ENCODE assay signal across 9 mouse cellular contexts in the genomic region with DNA sequence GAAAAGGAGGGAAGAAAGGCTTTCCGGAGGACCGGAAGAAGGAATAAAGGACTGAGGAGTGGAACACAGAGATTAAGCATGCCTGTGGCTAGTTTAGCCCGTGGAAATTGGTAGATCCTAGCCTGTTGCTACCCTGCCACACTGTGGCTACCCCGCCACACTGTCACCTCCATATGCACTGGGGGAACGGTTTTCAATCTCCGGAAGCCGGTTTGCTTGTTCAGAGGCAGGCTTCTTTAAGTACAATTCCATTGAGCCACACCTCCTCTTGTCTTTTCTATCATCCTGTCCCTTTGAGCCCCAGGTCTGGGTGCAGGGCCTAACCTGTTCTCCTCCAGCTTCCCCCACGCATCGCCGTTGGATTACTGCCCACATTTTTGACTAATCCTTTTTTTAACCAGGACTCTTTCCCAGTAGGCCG. TPM values are rescaled to one million over a fixed set of nuclear protein-coding genes. Genes with fewer than 3 reads are reported as not detected.
A peak's percentile ranks its signal among the peaks of the same experiment; 100 is the strongest.
DNase-seq lines count a peak whose midpoint lies in the region; ATAC-seq and TF ChIP-seq lines count a peak whose summit lies in the region.
"Had no signal": no experiment of that assay in that cellular context is flagged by ENCODE, and none has a peak within 500 bp of the region (broad histone marks: within the 10 kb centered on the region; RNA-seq: fewer than 3 reads in every experiment).

No protein-coding gene starts in this region.

- peaks cover 12% of the 10 kb centered on the region for H3K4me1 ChIP-seq in forebrain, embryonic 10.5 days
- H3K4me1 ChIP-seq in forebrain, embryonic 16.5 days (replicated peaks; ENCODE audit: control insufficient read depth, insufficient read depth, low read length) = peaks cover 2% of the 10 kb centered on the region; the same call in 1 of the 2 replicates
- H3K4me1 ChIP-seq in kidney, embryonic 16.5 days (ENCODE audit: insufficient read depth, low read length) = peaks cover 10% of the 10 kb centered on the region
- peaks cover 13 to 22% of the 10 kb centered on the region in 2 experiments for H3K4me1 ChIP-seq in liver, embryonic 14.5 days (replicated peaks; ENCODE audit: control insufficient read depth in 2 of 2, insufficient read depth in 2 of 2, low read length in 1 of 2)

- H3K27me3 ChIP-seq in forebrain, embryonic 10.5 days (ENCODE audit: poor library complexity, severe bottlenecking) = no peaks in the 10 kb centered on the region
- H3K27me3 ChIP-seq in forebrain, embryonic 16.5 days (replicated peaks; ENCODE audit: control insufficient read depth, insufficient read depth, low read length) = no peaks in the 10 kb centered on the region
- H3K27me3 ChIP-seq in kidney, embryonic 16.5 days (ENCODE audit: insufficient read depth, low read length) = no peaks in the 10 kb centered on the region
- no peaks in the 10 kb centered on the region for H3K27me3 ChIP-seq in liver, embryonic 14.5 days (ENCODE audit: control insufficient read depth, insufficient read depth, low read length)

- no peaks in the 10 kb centered on the region for H3K9me3 ChIP-seq in forebrain, embryonic 10.5 days
- H3K9me3 ChIP-seq in forebrain, embryonic 16.5 days (ENCODE audit: control insufficient read depth, low read length) = no peaks in the 10 kb centered on the region
- H3K9me3 ChIP-seq in kidney, embryonic 16.5 days (ENCODE audit: low read length) = no peaks in the 10 kb centered on the region
- no peaks in the 10 kb centered on the region for H3K9me3 ChIP-seq in liver, embryonic 14.5 days (ENCODE audit: control insufficient read depth, low read length)

- H3K4me3 ChIP-seq in forebrain, embryonic 10.5 days = no peak overlapping the region
- no peak overlapping the region for H3K4me3 ChIP-seq in forebrain, embryonic 16.5 days (replicated peaks; ENCODE audit: low read length)
- no peak overlapping the region for H3K4me3 ChIP-seq in kidney, embryonic 16.5 days (ENCODE audit: low read length)
- H3K4me3 ChIP-seq in liver, embryonic 14.5 days (ENCODE audit: insufficient read depth in 1 of 2, low read depth in 2 of 2, low read length in 2 of 2) = no peak overlapping the region

- 19% methylated on average over 11 of the region's 11 CpGs for WGBS in forebrain, embryonic 10.5 days
- WGBS in forebrain, embryonic 16.5 days = 13% methylated on average over 11 of the region's 11 CpGs
- 24% methylated on average over 11 of the region's 11 CpGs for WGBS in kidney, embryonic 16.5 days
- WGBS in liver, embryonic 14.5 days (ENCODE audit: insufficient replicate concordance) = 34% methylated on average over 11 of the region's 11 CpGs

- no peak overlapping the region for H3K9ac ChIP-seq in forebrain, embryonic 16.5 days (replicated peaks; ENCODE audit: low read depth, low read length)
- H3K9ac ChIP-seq in kidney, embryonic 16.5 days (replicated peaks; ENCODE audit: low read length) = no peak overlapping the region
- H3K9ac ChIP-seq in liver, embryonic 14.5 days (replicated peaks) = no peak overlapping the region

- TF ChIP-seq EP300 in liver, embryonic 14.5 days (IDR thresholded peaks at IDR 0.05; ENCODE audit: low read depth) = no peak

- TF ChIP-seq CTCF in liver, embryonic 14.5 days (IDR thresholded peaks at IDR 0.05; ENCODE audit: low read depth) = peak; percentile 7; the same call in 1 of the 2 replicates

- no peak for DNase-seq in forebrain, embryonic 10.5 days (ENCODE audit: extremely low spot score, low spot score)
- DNase-seq in kidney, adult 11 months = no peak
- peak; percentile 85 for DNase-seq in ZHBTc4 (ENCODE audit: low read depth, low spot score)
- no peak for DNase-seq in liver, embryonic 14.5 days (ENCODE audit: low read depth in 3 of 3, low spot score in 3 of 3)
- no peak for DNase-seq in adrenal gland, postnatal 10 days
- DNase-seq in urinary bladder, postnatal 25 days (ENCODE audit: low spot score) = no peak
- DNase-seq: retina, postnatal 1 day had no signal

- H3K4me2 ChIP-seq in forebrain, embryonic 16.5 days (ENCODE audit: low read length) = no peak overlapping the region
- H3K4me2 ChIP-seq in kidney, embryonic 16.5 days (replicated peaks; ENCODE audit: low read depth, low read length) = 0 out of 2 replicates have a peak overlapping the region, but pooled peaks have one; percentile 5
- no peak overlapping the region for H3K4me2 ChIP-seq in liver, embryonic 14.5 days (ENCODE audit: low read depth)

- H3K36me3 ChIP-seq in forebrain, embryonic 10.5 days (replicated peaks) = peaks cover 8% of the 10 kb centered on the region
- H3K36me3 ChIP-seq in forebrain, embryonic 16.5 days (ENCODE audit: control insufficient read depth, insufficient read depth) = 0 out of 2 replicates have a peak, but pooled peaks cover 2% of the 10 kb centered on the region
- H3K36me3 ChIP-seq in kidney, embryonic 16.5 days (ENCODE audit: insufficient read depth, low read length) = no peaks in the 10 kb centered on the region
- H3K36me3 ChIP-seq in liver, embryonic 14.5 days (replicated peaks; ENCODE audit: control insufficient read depth, insufficient read depth, low read depth) = peaks cover 8% of the 10 kb centered on the region

- ATAC-seq in forebrain, embryonic 16.5 days = no peak
- peak; percentile 23; the same call in 1 of the 2 replicates for ATAC-seq in kidney, embryonic 16.5 days (ENCODE audit: low FRiP score, low TSS enrichment)
- no peak for ATAC-seq in liver, embryonic 14.5 days (ENCODE audit: insufficient read depth)

- H3K27ac ChIP-seq in forebrain, embryonic 10.5 days = peak overlapping the region; percentile 73
- H3K27ac ChIP-seq in forebrain, embryonic 16.5 days (ENCODE audit: low read length) = no peak overlapping the region
- peak overlapping the region; percentile 37; the same call in 1 of the 2 replicates for H3K27ac ChIP-seq in kidney, embryonic 16.5 days (ENCODE audit: low read length)
- H3K27ac ChIP-seq in liver, embryonic 14.5 days = no peak overlapping the region

RNA-seq across cellular contexts. Expression of gene Atpif1, which starts 9.1 kb away (rescaled TPM):
- 896 and 909 TPM in 2 replicates for polyA plus RNA-seq in forebrain, embryonic 10.5 days (2016; fragmentation: Nextera tagmentation; extraction: Ambion mirVana)
- 1,102 and 1,203 TPM in 2 replicates for polyA plus RNA-seq in forebrain, embryonic 16.5 days (2015; fragmentation: Nextera tagmentation; extraction: Ambion mirVana)
- 1,057 and 1,144 TPM in 2 replicates for polyA plus RNA-seq in kidney, embryonic 16.5 days (2015; fragmentation: Nextera tagmentation; extraction: Ambion mirVana)
- 544 and 902 TPM in 2 replicates for polyA plus RNA-seq in liver, embryonic 14.5 days (2012; rRNA removed)
- 1,811 and 1,820 TPM in 2 replicates for polyA plus RNA-seq in liver, embryonic 14.5 days (2014; fragmentation: Nextera tagmentation; extraction: Ambion mirVana)
- total RNA-seq in adrenal gland, postnatal 10 days (2021) = 100 to 1,000 TPM; 311 to 337 TPM

RNA-seq across cellular contexts. Expression of gene Dnajc8, which starts 11.0 kb away (rescaled TPM):
- polyA plus RNA-seq in forebrain, embryonic 10.5 days (2016; fragmentation: Nextera tagmentation; extraction: Ambion mirVana) = 211 and 220 TPM in 2 replicates
- polyA plus RNA-seq in forebrain, embryonic 16.5 days (2015; fragmentation: Nextera tagmentation; extraction: Ambion mirVana) = 132 and 140 TPM in 2 replicates
- 159 and 164 TPM in 2 replicates for polyA plus RNA-seq in kidney, embryonic 16.5 days (2015; fragmentation: Nextera tagmentation; extraction: Ambion mirVana)
- 47.6 and 84.2 TPM in 2 replicates for polyA plus RNA-seq in liver, embryonic 14.5 days (2012; rRNA removed)
- 109 and 111 TPM in 2 replicates for polyA plus RNA-seq in liver, embryonic 14.5 days (2014; fragmentation: Nextera tagmentation; extraction: Ambion mirVana)
- 10 to 100 TPM; 73.9 to 87.0 TPM for total RNA-seq in adrenal gland, postnatal 10 days (2021)

RNA-seq across cellular contexts. Expression of gene Sesn2, which starts 14.0 kb away (rescaled TPM):
- 12.0 and 13.5 TPM in 2 replicates for polyA plus RNA-seq in forebrain, embryonic 10.5 days (2016; fragmentation: Nextera tagmentation; extraction: Ambion mirVana)
- polyA plus RNA-seq in forebrain, embryonic 16.5 days (2015; fragmentation: Nextera tagmentation; extraction: Ambion mirVana) = 6.1 and 8.3 TPM in 2 replicates
- polyA plus RNA-seq in kidney, embryonic 16.5 days (2015; fragmentation: Nextera tagmentation; extraction: Ambion mirVana) = 20.4 and 21.2 TPM in 2 replicates
- 3.4 TPM in 2 replicates for polyA plus RNA-seq in liver, embryonic 14.5 days (2012; rRNA removed)
- 3.3 and 4.1 TPM in 2 replicates for polyA plus RNA-seq in liver, embryonic 14.5 days (2014; fragmentation: Nextera tagmentation; extraction: Ambion mirVana)
- 10 to 100 TPM; 11.6 to 26.0 TPM for total RNA-seq in adrenal gland, postnatal 10 days (2021)

RNA-seq across cellular contexts. Expression of gene Ptafr, which starts 39.5 kb away (rescaled TPM):
- polyA plus RNA-seq in forebrain, embryonic 10.5 days (2016; fragmentation: Nextera tagmentation; extraction: Ambion mirVana) = 0.28 and 0.32 TPM in 2 replicates
- polyA plus RNA-seq in forebrain, embryonic 16.5 days (2015; fragmentation: Nextera tagmentation; extraction: Ambion mirVana) = 0.25 and 0.39 TPM in 2 replicates
- polyA plus RNA-seq in kidney, embryonic 16.5 days (2015; fragmentation: Nextera tagmentation; extraction: Ambion mirVana) = 0.29 and 0.54 TPM in 2 replicates
- polyA plus RNA-seq in liver, embryonic 14.5 days (2012; rRNA removed) = 0.52 and 0.61 TPM in 2 replicates
- 0.18 and 0.25 TPM in 2 replicates for polyA plus RNA-seq in liver, embryonic 14.5 days (2014; fragmentation: Nextera tagmentation; extraction: Ambion mirVana)
- 1 to 10 TPM; 1.9 to 2.3 TPM for total RNA-seq in adrenal gland, postnatal 10 days (2021)

Comparison
In these comparisons a context has a peak if more than half of its experiments do, and no peak if none do; other contexts are left out.
1. H3K27ac ChIP-seq: peak in forebrain, embryonic 10.5 days (single experiment) and kidney, embryonic 16.5 days (single experiment); none in forebrain, embryonic 16.5 days (single experiment) and liver, embryonic 14.5 days (single experiment).